Mouse (Mus musculus): ENCODE results near the gene Ablim1.
A peak's percentile ranks its signal among the peaks of the same experiment; 100 is the strongest.

Ablim1 gene

DNA sequence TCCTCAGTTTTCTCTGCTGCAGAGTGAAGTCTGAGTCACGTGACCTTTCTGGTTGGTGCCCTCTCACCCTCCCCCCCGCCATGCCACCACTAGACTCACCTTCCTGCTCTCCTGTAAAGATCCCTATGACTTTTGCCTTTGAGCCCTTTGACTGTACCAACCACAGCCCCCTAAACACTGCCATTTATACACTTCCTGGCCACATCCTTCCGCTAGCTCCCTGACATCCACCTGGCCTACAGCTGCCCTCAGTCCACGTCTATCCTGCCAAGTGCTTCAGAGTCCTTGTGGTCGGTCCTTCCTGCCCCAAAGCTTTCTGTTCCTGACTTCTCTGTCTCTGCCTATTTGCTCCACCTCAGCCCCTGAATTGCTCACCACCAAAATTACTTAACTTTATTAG lies 29.1 kb upstream of the Ablim1 start:
- no peak for DNase-seq (ENCODE audit: low spot score)

DNA sequence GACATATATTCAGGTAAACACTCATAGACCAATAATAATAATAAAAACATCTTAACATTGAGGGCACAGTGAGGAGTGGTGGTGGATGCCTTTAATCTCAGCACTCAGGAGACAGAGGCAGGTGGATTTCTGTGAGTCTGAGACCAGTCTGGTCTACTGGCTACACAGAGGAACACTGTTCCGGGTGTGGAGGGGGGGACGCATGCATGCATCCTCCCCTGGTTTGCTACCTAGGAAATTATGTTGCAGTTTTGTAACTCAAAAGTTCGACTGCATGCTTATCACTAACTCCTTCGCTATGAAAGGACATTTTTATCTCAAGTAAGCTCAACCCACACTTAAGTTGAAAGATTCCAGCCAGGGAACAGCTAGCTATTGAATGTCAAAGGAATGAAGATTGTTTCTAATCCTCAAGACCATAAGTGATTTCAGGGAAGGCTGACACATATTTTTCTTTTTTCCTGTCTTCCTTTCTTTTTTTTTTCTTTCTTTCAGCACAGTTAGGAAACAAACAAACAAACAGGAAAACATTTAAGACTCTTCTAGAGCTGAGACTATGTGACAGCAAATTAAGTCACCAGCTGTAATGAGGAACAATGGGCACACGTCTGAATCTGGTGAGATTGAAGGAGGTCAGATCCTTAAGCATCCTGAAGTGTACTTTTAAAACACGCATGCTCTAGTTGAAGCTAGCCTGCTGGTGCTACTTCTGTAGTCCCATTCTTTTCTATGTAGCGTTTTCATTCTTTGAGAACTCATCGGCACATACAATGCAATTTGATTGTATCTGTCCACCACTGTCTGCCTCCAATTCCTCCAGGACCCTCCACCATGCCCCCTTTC lies 26.4 kb upstream of the Ablim1 start:
- DNase-seq (ENCODE audit: low spot score) = no peak

DNA sequence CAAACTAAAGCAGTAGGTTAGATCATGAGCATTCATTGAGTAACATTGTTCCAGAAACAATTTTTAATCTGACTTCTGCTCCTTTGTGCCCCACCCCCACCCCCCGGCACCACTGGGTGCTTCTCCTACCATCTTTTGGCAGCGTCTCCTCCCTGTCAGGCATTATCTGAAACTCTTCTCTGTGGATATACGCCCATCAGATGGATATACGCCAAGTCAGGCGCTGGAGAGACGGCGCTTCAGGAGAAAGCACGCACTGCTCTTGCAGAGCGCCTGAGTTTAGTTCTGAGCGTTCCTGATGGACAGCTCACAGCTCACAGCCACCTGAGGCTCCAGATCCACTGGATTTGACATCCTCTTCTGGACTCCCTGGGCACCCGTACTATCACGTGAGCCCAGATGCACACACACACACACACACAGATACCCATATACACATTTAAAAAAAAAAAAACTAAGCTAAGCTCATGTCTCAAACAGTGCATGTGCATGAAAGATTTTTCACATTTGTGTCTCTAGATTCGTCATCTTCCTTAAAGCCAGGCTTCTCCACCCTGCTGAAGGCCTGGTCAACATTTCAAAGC lies 24.7 kb upstream of the Ablim1 start:
- DNase-seq (ENCODE audit: low spot score) = no peak

DNA sequence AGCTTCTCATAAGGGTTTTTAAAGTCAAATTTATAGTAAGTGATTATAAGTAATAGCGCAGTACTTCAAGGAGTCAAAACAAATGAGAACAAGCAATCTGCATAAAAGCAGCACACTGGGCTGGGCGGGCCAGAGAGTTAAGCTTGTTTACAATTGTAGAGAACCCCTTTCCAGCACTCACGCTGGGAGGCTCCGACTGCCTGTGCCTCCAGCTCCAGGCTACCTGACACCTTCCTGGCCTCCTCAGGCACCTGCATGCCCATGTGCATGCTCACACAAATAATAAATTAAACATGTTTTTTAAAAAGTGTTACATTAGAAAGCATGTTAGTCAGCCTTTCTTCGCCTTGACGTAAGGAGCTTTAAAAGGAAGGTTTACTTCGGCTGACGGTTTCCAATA lies 20.4 kb upstream of the Ablim1 start:
- DNase-seq (ENCODE audit: low spot score) = no peak

DNA sequence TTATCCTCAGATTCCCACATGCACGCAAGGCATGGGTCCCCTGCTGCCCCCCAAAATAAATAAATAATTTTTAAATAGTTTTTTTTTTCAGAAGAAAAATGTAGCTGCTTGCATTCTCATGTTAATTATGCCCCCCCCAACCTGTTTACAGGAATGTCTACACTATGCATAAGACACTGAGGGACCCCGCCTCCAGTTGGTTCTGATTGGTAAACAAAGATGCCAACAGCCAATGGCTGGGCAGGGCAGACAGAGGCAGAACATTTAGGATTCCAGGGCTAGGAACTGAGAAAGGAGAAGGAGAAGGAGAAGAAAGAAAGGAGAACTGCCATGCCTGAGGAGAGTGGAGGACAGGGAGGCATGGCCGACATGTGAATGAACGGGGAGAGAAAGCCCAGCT lies 18.6 kb upstream of the Ablim1 start:
- DNase-seq (ENCODE audit: low spot score) = no peak

DNA sequence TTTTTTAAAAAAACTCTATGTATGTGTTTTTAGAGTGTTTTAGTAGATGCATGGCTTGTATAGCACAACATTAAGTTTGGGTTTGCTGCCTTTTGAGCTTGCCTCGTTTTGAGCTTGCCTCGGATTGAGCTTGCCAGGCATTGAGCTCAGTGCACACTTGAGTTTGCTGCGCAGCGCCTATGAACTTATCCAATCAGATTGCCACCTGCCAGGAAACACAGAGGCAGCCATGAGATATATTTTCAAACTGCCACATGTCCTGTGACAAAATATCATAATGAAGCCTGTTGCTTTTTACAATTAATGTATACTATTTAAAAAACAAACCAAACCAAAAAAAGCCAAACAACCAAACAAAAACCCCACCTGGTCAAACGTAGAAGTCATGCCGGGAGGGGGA lies 16.5 kb upstream of the Ablim1 start:
- DNase-seq (ENCODE audit: low spot score) = no peak

DNA sequence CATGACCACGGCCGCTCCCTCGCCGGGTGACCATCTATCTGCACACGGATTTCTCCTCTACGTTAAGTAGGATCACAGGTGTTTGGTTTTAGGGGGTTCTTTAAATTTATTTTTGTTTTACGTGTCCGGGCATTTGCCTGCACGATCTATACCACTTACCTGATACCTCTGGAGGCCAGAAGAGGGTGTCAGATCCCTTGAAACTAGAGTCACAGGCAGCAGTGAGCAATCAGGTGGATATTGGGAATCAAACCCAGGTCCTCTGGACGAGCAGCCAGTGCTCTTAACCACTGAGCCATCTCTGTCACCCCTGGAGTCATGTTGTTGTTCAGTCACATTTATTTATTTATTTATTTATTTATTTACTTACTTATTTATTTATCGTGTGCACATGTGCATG lies 15.6 kb upstream of the Ablim1 start:
- DNase-seq (ENCODE audit: low spot score) = no peak

DNA sequence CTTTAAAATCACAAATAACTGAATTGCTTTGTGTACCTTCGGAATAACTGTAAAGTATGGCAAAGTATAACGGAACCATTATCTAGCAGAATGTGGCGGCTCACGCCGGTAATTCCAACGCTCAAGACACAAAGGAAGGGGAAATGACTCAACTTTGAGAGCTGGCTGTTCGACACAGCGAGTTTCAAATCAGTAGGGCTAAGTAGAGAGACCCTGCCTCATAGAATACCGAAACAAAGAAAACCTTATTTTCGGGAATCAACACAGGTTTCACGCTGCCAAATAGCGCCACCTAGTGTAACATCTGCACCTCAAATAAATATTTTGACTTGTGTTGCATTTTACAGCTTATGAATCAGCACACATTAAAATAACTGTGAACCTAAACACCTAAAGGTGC lies 14.1 kb upstream of the Ablim1 start:
- no peak for DNase-seq (ENCODE audit: low spot score)

DNA sequence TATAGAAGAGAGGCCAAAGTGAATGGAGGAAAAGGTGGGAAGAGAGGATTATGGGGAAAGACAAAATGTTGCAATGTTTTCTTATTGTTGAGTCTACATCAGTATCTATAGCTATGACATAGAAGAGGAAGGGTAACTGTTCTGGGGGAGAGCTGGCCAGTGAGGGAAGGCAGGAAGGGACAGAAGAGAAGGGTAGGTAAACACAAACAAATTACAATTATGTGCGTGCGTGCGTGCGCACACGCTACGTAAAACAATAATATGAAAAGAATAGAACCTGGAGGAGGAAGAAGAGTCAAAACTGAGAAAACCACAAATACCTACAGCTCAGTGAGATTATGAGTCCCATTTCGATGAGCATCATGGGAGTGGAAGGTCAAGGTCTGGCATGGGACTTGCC lies 13.6 kb upstream of the Ablim1 start:
- no peak for DNase-seq (ENCODE audit: low spot score)

DNA sequence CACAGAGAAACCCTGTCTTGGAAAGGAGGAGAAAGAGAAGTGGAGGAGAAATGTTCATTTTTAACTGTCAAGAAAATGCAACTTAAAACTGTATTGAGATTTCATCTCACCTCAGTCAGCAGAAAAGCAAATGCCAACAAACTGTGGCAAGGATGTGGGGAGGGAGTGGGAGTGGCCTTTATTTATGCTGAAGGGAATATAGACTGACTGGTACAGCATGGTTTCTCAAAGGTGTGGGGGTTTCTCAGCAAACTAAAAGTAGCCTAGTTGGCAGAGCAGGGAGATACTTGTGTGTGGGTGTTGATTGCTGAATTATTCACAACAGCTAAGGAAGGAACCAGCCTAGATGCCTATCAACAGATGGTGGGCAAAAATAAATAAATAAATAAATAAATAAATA lies 13.0 kb upstream of the Ablim1 start:
- DNase-seq (ENCODE audit: low spot score) = no peak

DNA sequence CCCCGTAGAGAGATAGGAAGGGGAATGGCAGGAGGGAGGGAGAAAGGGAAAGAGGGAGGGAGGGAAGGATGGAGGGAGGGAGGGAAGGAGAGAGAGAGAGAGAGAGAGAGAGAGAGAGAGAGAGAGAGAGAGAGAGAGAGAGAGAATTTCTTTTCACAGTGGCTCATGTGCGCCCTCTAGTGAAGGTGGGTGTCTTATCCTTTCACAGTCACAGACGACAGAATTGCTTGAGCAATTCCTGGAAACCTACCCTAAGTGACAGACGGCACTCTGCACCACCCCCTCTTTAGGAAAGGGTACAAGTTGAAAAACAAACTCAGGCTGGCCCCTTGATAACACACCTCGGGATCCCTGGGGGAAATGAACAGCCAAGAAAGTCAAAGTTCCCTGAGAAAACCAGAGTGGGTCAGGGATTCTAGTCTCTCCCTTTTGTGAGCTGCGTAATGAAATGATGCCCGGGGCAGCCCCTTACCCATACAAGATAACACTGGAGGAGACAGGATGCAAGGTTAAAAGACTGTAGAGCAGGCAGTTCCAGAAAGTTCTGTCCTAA lies 11.1 kb upstream of the Ablim1 start:
- peak; percentile 32 for DNase-seq (ENCODE audit: low spot score)

DNA sequence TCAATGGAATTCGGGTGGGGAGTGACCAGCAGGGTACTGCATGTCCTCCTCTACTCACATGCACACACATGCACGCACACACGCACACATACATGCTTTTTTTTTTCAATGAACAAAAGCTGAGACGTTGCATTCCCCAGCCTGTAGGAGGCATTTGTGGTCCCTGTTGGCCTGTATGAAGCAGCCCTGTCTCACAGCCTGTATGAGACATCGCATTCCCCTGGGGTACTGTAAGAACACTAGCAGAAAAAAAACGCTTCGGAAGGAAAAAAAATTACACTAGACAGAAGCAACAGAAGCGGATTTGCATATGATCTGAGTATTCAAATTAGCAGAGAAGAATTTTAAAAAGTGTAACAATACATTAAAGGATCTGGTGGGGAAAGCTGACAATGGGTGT lies 8.4 kb upstream of the Ablim1 start:
- DNase-seq (ENCODE audit: low spot score) = no peak

DNA sequence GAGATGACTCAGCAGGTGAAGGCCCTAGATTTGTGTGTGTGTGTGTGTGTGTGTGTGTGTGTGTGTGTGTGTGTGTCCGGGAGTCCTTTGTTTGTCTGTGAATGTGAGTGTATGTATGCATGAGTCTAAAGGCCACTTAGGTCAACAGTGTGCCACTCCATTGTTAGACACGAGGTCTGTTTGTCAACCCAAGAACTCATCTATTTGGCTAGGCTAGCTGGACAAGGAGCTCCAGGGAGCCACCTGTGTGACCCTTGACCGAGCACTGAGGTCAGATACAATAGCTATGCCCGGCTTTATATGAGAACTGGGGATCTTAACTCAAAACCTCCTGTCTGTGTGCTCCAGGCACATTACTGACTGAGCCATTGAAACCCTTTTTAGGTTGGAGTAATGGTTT lies 7.8 kb upstream of the Ablim1 start:
- DNase-seq (ENCODE audit: low spot score) = no peak

DNA sequence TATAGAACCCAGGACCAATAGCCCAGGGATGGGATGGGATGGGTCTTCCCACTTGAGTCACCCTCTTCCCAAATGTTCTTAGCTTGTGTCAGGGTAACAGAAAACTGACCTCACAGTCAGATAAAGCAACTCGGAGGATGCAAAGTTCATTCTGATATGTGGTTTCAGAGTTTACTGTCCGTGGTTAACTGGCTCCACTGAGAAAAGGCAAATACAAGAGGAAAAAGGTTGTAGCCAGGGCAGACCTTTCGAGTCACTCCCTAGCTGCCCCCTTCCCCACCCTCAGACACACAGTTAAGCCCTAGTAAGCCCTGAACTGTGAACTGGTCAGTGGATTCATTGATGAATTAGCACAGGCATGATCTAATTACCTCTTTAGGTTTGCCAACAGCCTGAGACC lies 7.1 kb upstream of the Ablim1 start:
- DNase-seq (ENCODE audit: low spot score) = no peak

DNA sequence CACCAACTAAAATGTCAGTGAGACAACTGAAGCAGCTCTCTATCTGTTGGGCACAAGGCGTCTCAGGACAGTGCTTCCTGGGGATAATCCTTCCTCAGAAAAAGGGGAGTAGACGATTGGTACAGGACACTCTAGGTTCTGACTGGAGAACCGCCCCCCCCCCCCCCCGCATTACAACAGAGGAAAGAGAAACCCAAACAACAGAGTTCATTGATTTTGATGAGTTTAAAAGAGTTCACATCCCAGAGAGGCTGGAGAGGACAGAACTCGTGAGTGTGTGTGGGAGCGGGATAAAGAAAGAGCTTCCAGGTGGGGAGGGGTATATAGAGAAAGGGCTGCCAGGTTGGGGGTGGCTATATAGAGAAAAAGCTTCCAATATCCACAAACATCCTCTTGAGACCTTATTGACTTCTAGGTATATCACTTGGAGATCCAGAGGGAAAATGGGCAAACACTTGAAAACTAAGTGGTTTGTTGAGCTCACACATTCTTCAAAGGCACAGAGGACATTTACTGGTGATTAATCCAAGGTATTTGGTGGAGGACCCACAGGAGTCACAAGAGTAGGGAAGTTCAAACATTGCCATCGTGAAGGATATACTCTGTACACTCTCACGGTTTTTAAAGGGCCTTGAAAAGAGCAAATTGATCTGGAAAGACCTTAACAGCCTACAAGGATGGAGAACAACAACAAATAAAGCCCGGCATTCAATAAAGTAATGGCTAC lies 6.1 kb upstream of the Ablim1 start:
- DNase-seq (ENCODE audit: low spot score) = no peak

DNA sequence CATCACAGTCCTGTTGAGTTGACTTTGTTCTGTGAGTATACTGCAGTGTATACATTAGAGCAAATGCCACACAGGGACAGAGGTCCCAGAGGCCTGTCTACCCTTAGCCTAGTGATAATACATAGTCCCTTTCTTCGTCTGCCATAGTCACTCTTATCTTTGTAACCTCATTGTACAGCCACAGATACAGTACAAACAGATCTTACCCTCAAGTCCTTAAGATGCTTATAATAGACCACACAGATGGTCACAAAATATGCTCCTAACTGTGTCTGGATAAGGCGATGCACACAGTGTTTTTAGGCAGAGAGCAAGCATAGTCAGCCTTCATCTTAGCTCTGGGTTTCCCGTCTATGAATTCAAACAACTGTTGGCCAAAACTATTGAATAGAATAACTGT lies 1.9 kb upstream of the Ablim1 start:
- DNase-seq (ENCODE audit: low spot score) = no peak

DNA sequence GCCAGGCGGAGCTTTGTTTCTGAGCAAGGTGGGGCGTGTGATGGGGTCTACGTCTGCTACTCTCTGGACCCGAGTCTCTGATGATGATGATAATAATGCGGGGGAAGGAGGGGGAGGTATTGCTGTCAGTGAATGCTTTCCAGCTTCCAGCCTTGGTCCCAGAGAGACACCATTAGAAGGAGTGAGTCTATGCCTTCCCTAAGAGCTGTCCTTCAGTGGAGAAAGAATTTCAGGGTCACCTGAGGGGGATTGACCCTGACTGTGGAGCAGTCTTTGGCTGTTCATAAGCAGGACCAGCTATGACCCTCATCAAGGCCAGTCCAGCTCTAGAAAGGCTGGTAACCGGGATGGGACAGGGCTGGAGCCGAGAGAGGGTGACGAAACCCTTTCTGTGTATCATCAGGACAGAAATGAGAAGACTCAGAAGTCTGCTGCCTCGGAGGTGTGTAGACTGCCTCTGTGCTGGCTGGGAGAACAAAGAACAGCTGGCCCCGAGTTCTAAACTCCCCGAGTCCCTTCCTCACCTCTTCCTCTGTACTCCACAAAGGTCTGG lies 370 bp upstream of the Ablim1 start:
- DNase-seq (ENCODE audit: low spot score) = no peak

DNA sequence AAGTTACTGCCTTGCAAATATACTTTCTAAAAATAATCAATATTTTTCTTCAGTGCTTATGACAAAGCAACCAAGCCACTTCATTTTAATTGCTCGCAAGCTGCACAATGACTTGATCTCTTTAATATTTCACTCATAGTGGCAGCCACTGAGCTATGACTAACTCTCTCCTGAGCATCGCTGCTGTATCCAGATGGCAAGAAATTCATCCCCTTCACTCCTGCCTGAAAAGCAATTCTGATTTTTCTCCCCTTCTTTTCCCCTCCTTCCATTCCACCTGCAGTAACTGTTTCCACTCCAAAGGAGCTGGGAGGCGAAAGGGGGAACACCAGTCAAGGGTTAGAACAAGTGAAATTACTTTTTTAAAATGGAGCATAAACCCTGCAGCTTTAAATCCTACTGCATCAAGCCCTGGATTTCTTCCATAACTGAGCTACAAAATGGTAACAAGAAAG lies 801 bp downstream of the Ablim1 start:
- DNase-seq (ENCODE audit: low spot score) = no peak

DNA sequence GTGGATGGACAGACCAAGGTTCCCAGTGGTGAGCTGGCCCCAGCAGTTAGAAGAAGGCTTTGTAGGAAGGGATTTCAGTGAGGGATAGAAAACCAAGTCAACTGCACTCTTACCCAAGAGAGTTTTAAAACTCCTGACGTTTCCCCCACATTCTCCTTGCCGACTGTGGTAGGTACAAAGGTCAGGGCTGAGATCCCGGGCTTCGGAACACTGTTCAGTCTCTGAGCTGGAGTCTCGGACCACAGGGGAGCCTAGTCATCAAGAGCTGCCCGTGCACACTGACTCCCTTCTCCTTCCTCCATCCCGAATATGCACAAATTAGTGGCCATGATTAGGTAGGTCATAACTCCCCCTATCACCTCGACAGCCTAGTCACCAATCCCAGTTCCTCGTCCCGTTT lies 1.5 kb downstream of the Ablim1 start:
- DNase-seq (ENCODE audit: low spot score) = no peak

DNA sequence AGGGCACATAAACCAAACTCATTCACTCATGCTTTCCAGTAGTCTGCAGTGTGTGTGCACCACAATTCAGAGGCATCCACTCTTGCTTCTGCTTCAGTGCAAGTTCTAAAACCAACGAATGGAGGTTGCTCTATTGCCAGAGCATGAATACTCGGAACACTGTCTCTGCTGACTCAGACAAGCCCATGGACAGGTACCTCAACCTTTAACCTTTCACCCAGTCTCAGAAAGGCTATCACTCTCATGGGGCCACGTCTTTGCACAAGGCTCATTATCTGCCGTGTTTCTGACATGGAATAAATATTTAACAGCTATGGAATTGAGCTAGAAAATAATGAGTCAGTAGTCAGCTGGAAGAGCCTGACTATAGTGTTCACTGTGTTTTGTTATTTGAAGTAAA lies 4.7 kb downstream of the Ablim1 start:
- no peak for DNase-seq (ENCODE audit: low spot score)

DNA sequence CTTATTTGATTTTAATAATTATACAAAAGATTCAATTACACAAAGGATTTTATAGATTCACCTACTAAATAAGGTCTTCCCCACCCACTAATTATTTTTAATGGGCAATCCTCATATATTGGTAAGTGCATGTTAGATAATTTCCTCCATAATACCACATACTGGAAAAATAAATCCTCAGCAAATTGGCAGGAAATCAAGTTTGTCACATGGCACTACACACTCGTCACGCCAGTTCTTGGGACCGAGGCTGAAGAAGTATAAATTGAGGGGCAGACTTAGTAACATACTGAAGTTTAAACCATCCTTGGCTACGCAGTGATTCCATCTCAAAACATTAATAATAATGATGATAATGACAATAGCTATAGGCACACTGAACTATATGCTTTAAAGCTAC lies 8.1 kb downstream of the Ablim1 start:
- DNase-seq (ENCODE audit: low spot score) = no peak

DNA sequence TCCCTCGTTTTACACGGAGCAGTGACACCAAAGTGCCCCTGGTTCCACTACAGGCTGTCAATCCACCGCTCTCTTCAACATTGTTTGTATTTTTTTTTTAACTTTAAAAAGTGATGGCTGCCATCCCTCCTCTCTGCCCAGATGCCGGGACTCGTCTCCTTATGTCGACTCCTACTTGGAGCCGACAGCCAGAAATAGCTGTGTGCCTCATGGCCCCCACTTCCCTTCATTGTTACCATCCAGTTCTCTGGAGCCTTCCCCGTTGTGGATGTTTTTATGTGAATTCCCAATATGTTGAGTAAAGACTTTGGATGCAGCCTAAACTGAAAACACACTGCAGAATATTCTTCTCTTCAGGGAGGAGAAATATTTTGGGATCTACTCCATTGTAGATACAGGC lies 8.7 kb downstream of the Ablim1 start:
- no peak for DNase-seq (ENCODE audit: low spot score)

DNA sequence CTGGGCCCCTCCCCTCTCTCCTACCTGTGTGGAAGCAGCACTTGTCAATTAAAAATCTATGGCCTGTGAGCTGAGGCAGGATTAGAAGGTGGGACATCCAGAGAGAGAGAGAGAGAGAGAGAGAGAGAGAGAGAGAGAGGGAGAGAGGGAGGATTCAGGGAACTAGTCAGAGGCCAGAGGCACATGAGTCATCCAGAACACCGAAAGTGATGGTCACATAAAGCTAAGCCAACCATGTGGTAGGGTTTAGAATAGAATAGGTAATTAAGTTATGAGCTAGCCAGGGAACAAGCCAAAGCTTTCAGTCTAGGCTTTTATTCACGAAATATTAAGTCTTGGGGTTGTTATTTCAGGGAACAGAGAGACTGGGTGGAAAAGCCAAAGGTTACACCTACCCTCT lies 10.1 kb downstream of the Ablim1 start:
- no peak for DNase-seq (ENCODE audit: low spot score)
